Mouse (Mus musculus) midbrain, embryonic 16.5 days (tissue): ENCODE results near the gene Pde4d. TPM values are rescaled to one million over a fixed set of nuclear protein-coding genes. Genes with fewer than 3 reads are reported as not detected.

Source experiments
- ATAC-seq: fragments of 200-750 bp; cut with Nextera tagmentation; 2 replicates; pipeline ENCODE4 v1.8.0; 2017; ENCODE audit warnings: moderate TSS enrichment
- H3K27ac ChIP-seq: fragments of 300-500 bp; sonication (generic); 2 replicates; pipeline ENCODE4 v1.5.1; 2014; ENCODE audit warnings: mild to moderate bottlenecking, low read length, mixed read lengths
- H3K27me3 ChIP-seq: fragments of 300-500 bp; sonication (generic); 2 replicates; pipeline ENCODE4 v1.6.1; 2014; ENCODE audit warnings: low read depth, low read length, mixed read lengths; ENCODE audit not compliant: control insufficient read depth, insufficient read depth
- H3K36me3 ChIP-seq: fragments of 300-500 bp; sonication (generic); 2 replicates; pipeline ENCODE4 v1.6.1; 2014; ENCODE audit warnings: mild to moderate bottlenecking, low read length, moderate library complexity, mixed read lengths; ENCODE audit not compliant: control insufficient read depth, insufficient read depth
- H3K4me1 ChIP-seq: fragments of 300-500 bp; sonication (generic); 2 replicates; pipeline ENCODE4 v1.6.1; 2014; ENCODE audit warnings: mild to moderate bottlenecking, low read length, mixed read lengths; ENCODE audit not compliant: control insufficient read depth, insufficient read depth
- H3K4me2 ChIP-seq: fragments of 300-500 bp; sonication (generic); 2 replicates; pipeline ENCODE4 v1.6.1; 2014; ENCODE audit warnings: mild to moderate bottlenecking, low read length, mixed read lengths
- H3K4me3 ChIP-seq: fragments of 300-500 bp; sonication (generic); 2 replicates; pipeline ENCODE4 v1.5.1; 2014; ENCODE audit warnings: low read depth, mild to moderate bottlenecking, low read length, moderate library complexity, mixed read lengths
- H3K9ac ChIP-seq: fragments of 300-500 bp; sonication (generic); 2 replicates; pipeline ENCODE4 v1.6.1; 2014; ENCODE audit warnings: low read depth, low read length, mixed read lengths
- H3K9me3 ChIP-seq: fragments of 300-500 bp; sonication (generic); replicated peaks from 2 replicates; pipeline ENCODE4 v1.6.1; 2014; ENCODE audit warnings: mild to moderate bottlenecking, low read length, mixed read lengths; ENCODE audit not compliant: control insufficient read depth, poor library complexity, severe bottlenecking
- WGBS: fragments of 180-500 bp; shearing (Covaris S2); extraction: QIAGEN DNeasy Blood & Tissue Kit; methylation state at CpG from one replicate; pipeline ENCODE4 v1.1.7; 2014; 5-methylcytosine and 5-hydroxymethylcytosine counted together
- polyA plus RNA-seq: library from polyadenylated mRNA; unstranded; fragments of >200 nt; fragmentation: Nextera tagmentation; extraction: Ambion mirVana; gene quantifications from 2 replicates; pipeline ENCODE4 v1.2.1, GENCODE M21; 2015

Gene Pde4d
- polyA plus RNA-seq, 1 experiment from 2014 or later = 22.6 TPM

GRCm38 (mm10) chr13:109829444-109829843, 1379.7 kb downstream of the Pde4d start:
- H3K4me1 ChIP-seq = peaks cover 6% of the 10 kb centered on the region
- ATAC-seq = no peak
- no peaks in the 10 kb centered on the region for H3K36me3 ChIP-seq
- H3K27ac ChIP-seq = no peak overlapping the region
- no peak overlapping the region for H3K4me3 ChIP-seq
- H3K9ac ChIP-seq = no peak overlapping the region
- WGBS = 82% methylated on average over 3 of the region's 3 CpGs
- H3K4me2 ChIP-seq = no peak overlapping the region
- H3K9me3 ChIP-seq = no peaks in the 10 kb centered on the region
- H3K27me3 ChIP-seq = no peaks in the 10 kb centered on the region

- Histone ChIP-seq H3K4me2 (no peak overlapping the region), H3K36me3 (no peaks in the 10 kb centered on the region), H3K27ac (no peak overlapping the region), H3K9me3 (no peaks in the 10 kb centered on the region), H3K4me3 (no peak overlapping the region), H3K9ac (no peak overlapping the region), H3K4me1 (no peaks in the 10 kb centered on the region), H3K27me3 (no peaks in the 10 kb centered on the region)
- no peak for ATAC-seq
- WGBS = 93% methylated on average over 3 of the region's 3 CpGs
These were observed 1385.2 kb downstream of the Pde4d start for GRCm38 (mm10) chr13:109834935-109835334.

GRCm38 (mm10) chr13:109837453-109837852, 1387.7 kb downstream of the Pde4d start:
- Histone ChIP-seq H3K4me2 (no peak overlapping the region), H3K27ac (no peak overlapping the region), H3K27me3 (no peaks in the 10 kb centered on the region), H3K4me3 (no peak overlapping the region), H3K36me3 (no peaks in the 10 kb centered on the region), H3K9ac (no peak overlapping the region), H3K9me3 (no peaks in the 10 kb centered on the region), H3K4me1 (no peaks in the 10 kb centered on the region)
- whole genome bisulfite sequencing = 83% methylated on average over 11 of the region's 11 CpGs
- ATAC-seq = no peak

- Histone ChIP-seq H3K36me3 (no peaks in the 10 kb centered on the region), H3K9ac (no peak overlapping the region), H3K4me2 (no peak overlapping the region), H3K9me3 (no peaks in the 10 kb centered on the region), H3K27me3 (no peaks in the 10 kb centered on the region), H3K4me1 (no peaks in the 10 kb centered on the region), H3K4me3 (no peak overlapping the region), H3K27ac (no peak overlapping the region)
- ATAC-seq = no peak
- WGBS = 91% methylated on average over 7 of the region's 7 CpGs
These were observed 1388.2 kb downstream of the Pde4d start for GRCm38 (mm10) chr13:109837921-109838320.

GRCm38 (mm10) chr13:109840251-109840650, 1390.5 kb downstream of the Pde4d start:
- H3K36me3 ChIP-seq = no peaks in the 10 kb centered on the region
- 10% methylated on average over 2 of the region's 2 CpGs for WGBS
- H3K27ac ChIP-seq = no peak overlapping the region
- H3K4me2 ChIP-seq = no peak overlapping the region
- ATAC-seq = no peak
- H3K9ac ChIP-seq = no peak overlapping the region
- no peaks in the 10 kb centered on the region for H3K27me3 ChIP-seq
- no peaks in the 10 kb centered on the region for H3K9me3 ChIP-seq
- H3K4me3 ChIP-seq = no peak overlapping the region
- no peaks in the 10 kb centered on the region for H3K4me1 ChIP-seq

- 88% methylated on average over 2 of the region's 2 CpGs for WGBS
- Histone ChIP-seq H3K27ac (no peak overlapping the region), H3K36me3 (no peaks in the 10 kb centered on the region), H3K9me3 (no peaks in the 10 kb centered on the region), H3K9ac (no peak overlapping the region), H3K4me3 (no peak overlapping the region), H3K4me2 (no peak overlapping the region), H3K4me1 (no peaks in the 10 kb centered on the region), H3K27me3 (no peaks in the 10 kb centered on the region)
- no peak for ATAC-seq
These were observed 1391.5 kb downstream of the Pde4d start for GRCm38 (mm10) chr13:109841140-109841822.

- no peak overlapping the region for H3K27ac ChIP-seq
- H3K9ac ChIP-seq = no peak overlapping the region
- 90% methylated on average over 2 of the region's 2 CpGs for WGBS
These were observed 1393.2 kb downstream of the Pde4d start for GRCm38 (mm10) chr13:109842982-109843381.

GRCm38 (mm10) chr13:109844828-109845227, 1395.1 kb downstream of the Pde4d start:
- Histone ChIP-seq H3K4me1 (no peaks in the 10 kb centered on the region), H3K9me3 (no peaks in the 10 kb centered on the region), H3K4me3 (no peak overlapping the region), H3K4me2 (no peak overlapping the region), H3K9ac (no peak overlapping the region), H3K27ac (no peak overlapping the region), H3K27me3 (no peaks in the 10 kb centered on the region), H3K36me3 (no peaks in the 10 kb centered on the region)
- no peak for ATAC-seq
- 88% methylated on average over 6 of the region's 6 CpGs for WGBS

More at GRCm38 (mm10) chr13:109842982-109843381, 1393.2 kb downstream of the Pde4d start:
- ATAC-seq = no peak
- Histone ChIP-seq H3K27me3 (no peaks in the 10 kb centered on the region), H3K9me3 (no peaks in the 10 kb centered on the region), H3K36me3 (no peaks in the 10 kb centered on the region), H3K4me1 (no peaks in the 10 kb centered on the region), H3K4me3 (no peak overlapping the region), H3K4me2 (no peak overlapping the region)

- H3K27ac ChIP-seq = no peak overlapping the region
- no peak for ATAC-seq
- WGBS = 40% methylated on average over 1 of the region's 1 CpGs
- no peaks in the 10 kb centered on the region for H3K36me3 ChIP-seq
- no peaks in the 10 kb centered on the region for H3K4me1 ChIP-seq
- H3K4me2 ChIP-seq = no peak overlapping the region
- no peaks in the 10 kb centered on the region for H3K27me3 ChIP-seq
- no peaks in the 10 kb centered on the region for H3K9me3 ChIP-seq
- no peak overlapping the region for H3K4me3 ChIP-seq
- no peak overlapping the region for H3K9ac ChIP-seq
These were observed 1414.1 kb downstream of the Pde4d start for GRCm38 (mm10) chr13:109863826-109864225.
